Mouse (Mus musculus) liver, adult (tissue): ENCODE measurements at regions not wholly inside any gene's neighbourhood (a gene's known extent, or its start where the extent isn't known, plus 50 kb on each side); places are given as distances from the start of the nearest gene placed in this dataset.

Experiments
- GATA4 ChIP-seq: IDR thresholded peaks from 2 replicates; pipeline ENCODE4 v1.6.1; 2014; ENCODE audit warnings: mild to moderate bottlenecking, low read length; ENCODE audit not compliant: insufficient replicate concordance

- no peak for TF ChIP-seq GATA4
Observed at GRCm38 (mm10) chr4:152614356-152615100, 136.9 kb upstream of the Kcnab2 start.
